Mouse (Mus musculus): Measurements from ENCODE around the gene Clcf1. TPM values are rescaled to one million over a fixed set of nuclear protein-coding genes. Genes with fewer than 3 reads are reported as not detected.

Clcf1 gene
- polyA plus RNA-seq, 1 experiment from 2014 or later, result 7.5 TPM

DNA sequence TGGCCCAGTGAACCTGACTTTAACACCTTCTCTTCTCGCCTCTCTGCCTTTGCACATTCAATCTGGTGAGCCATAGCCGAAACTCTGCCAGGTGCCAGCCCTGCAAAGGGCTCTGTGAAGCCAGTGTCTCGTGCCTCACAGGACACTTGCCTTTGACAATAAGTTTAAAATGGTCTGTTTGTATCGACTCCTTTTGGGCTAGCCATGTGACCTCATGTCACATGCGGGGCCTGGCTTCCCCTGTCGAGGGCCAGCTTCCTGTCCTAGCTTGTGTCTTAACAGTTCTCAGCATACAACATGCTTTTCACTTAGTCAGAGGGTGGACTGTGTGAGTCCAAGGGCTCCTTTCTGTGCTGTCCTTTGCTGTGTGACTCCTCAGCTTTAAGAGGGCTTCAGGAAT lies 48.7 kb downstream of the Clcf1 start:
- H3K27ac ChIP-seq (ENCODE audit: low read length), result no peak overlapping the region
- no peaks in the 10 kb centered on the region for H3K9me3 ChIP-seq (ENCODE audit: low read length)
- no peak for ATAC-seq (ENCODE audit: low FRiP score, low TSS enrichment)
- no peak overlapping the region for H3K4me2 ChIP-seq (replicated peaks; ENCODE audit: low read depth, low read length)
- no peak overlapping the region for H3K9ac ChIP-seq (replicated peaks; ENCODE audit: low read length)
- H3K4me3 ChIP-seq (ENCODE audit: low read length), result no peak overlapping the region
- no peaks in the 10 kb centered on the region; the same call in 1 of the 2 replicates for H3K36me3 ChIP-seq (ENCODE audit: insufficient read depth, low read length)
- H3K27me3 ChIP-seq (ENCODE audit: insufficient read depth, low read length), result no peaks in the 10 kb centered on the region
- 70% methylated on average over 6 of the region's 6 CpGs for WGBS
- peaks cover 5% of the 10 kb centered on the region; the same call in 1 of the 2 replicates for H3K4me1 ChIP-seq (ENCODE audit: insufficient read depth, low read length)

GRCm38 (mm10) chr19:4263702-4264101 lies 49.7 kb downstream of the Clcf1 start:
- Histone ChIP-seq H3K4me2 (replicated peaks; ENCODE audit: low read depth, low read length) (no peak overlapping the region), H3K27ac (ENCODE audit: low read length) (no peak overlapping the region), H3K4me3 (ENCODE audit: low read length) (no peak overlapping the region), H3K9ac (replicated peaks; ENCODE audit: low read length) (no peak overlapping the region), H3K9me3 (ENCODE audit: low read length) (no peaks in the 10 kb centered on the region), H3K27me3 (ENCODE audit: insufficient read depth, low read length) (no peaks in the 10 kb centered on the region), H3K36me3 (ENCODE audit: insufficient read depth, low read length) (no peaks in the 10 kb centered on the region; the same call in 1 of the 2 replicates), H3K4me1 (ENCODE audit: insufficient read depth, low read length) (0 out of 2 replicates have a peak, but pooled peaks cover 7% of the 10 kb centered on the region)
- 69% methylated on average over 14 of the region's 14 CpGs for WGBS
- ATAC-seq (ENCODE audit: low FRiP score, low TSS enrichment), result no peak

DNA sequence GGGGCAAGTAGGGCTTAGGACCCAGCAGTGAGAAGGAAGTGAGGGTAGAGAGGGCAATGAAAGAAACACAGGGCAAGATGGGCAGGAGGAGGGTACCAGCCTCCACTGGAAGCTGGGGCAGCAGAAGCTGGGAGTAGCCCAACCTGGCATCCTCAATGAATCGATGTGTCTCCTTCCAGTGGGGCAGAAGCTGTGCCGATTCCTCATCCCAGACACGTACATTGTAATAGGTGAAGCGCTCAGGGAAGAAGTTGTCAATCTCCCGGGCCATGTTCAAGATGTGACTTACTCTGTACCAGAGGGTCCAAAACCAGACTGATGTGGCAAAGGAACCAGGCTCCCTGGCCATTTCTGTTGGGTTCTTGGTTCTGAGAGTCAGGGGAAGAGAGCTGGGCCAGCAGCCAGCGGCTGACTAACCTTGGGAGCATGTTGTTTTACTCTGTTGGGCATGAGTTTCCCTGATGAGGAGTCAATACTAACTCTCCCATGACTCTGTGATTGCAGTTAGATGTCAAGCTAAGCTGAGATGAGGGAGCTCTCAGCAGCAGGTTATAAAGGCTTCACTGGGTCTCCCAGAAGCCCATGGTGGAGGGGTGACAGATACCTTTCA lies 50.2 kb downstream of the Clcf1 start:
- no peak for ATAC-seq (ENCODE audit: low FRiP score, low TSS enrichment)

GRCm38 (mm10) chr19:4265956-4266355 lies 51.9 kb downstream of the Clcf1 start:
- ATAC-seq (ENCODE audit: low FRiP score, low TSS enrichment), result no peak
- 66% methylated on average over 4 of the region's 4 CpGs for WGBS
- peaks cover 7% of the 10 kb centered on the region; the same call in 1 of the 2 replicates for H3K4me1 ChIP-seq (ENCODE audit: insufficient read depth, low read length)
- H3K9me3 ChIP-seq (ENCODE audit: low read length), result no peaks in the 10 kb centered on the region
- H3K27ac ChIP-seq (ENCODE audit: low read length), result no peak overlapping the region
- H3K27me3 ChIP-seq (ENCODE audit: insufficient read depth, low read length), result no peaks in the 10 kb centered on the region
- no peak overlapping the region for H3K4me2 ChIP-seq (replicated peaks; ENCODE audit: low read depth, low read length)
- no peak overlapping the region for H3K4me3 ChIP-seq (ENCODE audit: low read length)
- no peaks in the 10 kb centered on the region; the same call in 1 of the 2 replicates for H3K36me3 ChIP-seq (ENCODE audit: insufficient read depth, low read length)
- no peak overlapping the region for H3K9ac ChIP-seq (replicated peaks; ENCODE audit: low read length)

More for the DNA sequence above, 50.2 kb downstream of the Clcf1 start:
- Histone ChIP-seq H3K9ac (replicated peaks; ENCODE audit: low read length) (no peak overlapping the region), H3K4me2 (replicated peaks; ENCODE audit: low read depth, low read length) (no peak overlapping the region), H3K9me3 (ENCODE audit: low read length) (no peaks in the 10 kb centered on the region), H3K4me3 (ENCODE audit: low read length) (no peak overlapping the region), H3K27me3 (ENCODE audit: insufficient read depth, low read length) (no peaks in the 10 kb centered on the region), H3K36me3 (ENCODE audit: insufficient read depth, low read length) (no peaks in the 10 kb centered on the region; the same call in 1 of the 2 replicates), H3K27ac (ENCODE audit: low read length) (no peak overlapping the region), H3K4me1 (ENCODE audit: insufficient read depth, low read length) (peaks cover 7% of the 10 kb centered on the region; the same call in 1 of the 2 replicates)
- WGBS, result 94% methylated on average over 6 of the region's 6 CpGs

- H3K9me3 ChIP-seq (ENCODE audit: low read length), result no peaks in the 10 kb centered on the region
- WGBS, result 7% methylated on average over 46 of the region's 46 CpGs
- H3K4me2 ChIP-seq (replicated peaks; ENCODE audit: low read depth, low read length), result peak within 1 kb of the TSS; percentile 54
- H3K4me3 ChIP-seq (ENCODE audit: low read length), result peak within 1 kb of the TSS; percentile 53
- H3K36me3 ChIP-seq (ENCODE audit: insufficient read depth, low read length), result no peaks in the 10 kb centered on the region; the same call in 1 of the 2 replicates
- peaks cover 7% of the 10 kb centered on the region; the same call in 1 of the 2 replicates for H3K4me1 ChIP-seq (ENCODE audit: insufficient read depth, low read length)
- H3K9ac ChIP-seq (replicated peaks; ENCODE audit: low read length), result peak within 1 kb of the TSS; percentile 59
- no peak within 1 kb of the TSS for H3K27ac ChIP-seq (ENCODE audit: low read length)
- peak; percentile 97 for ATAC-seq (ENCODE audit: low FRiP score, low TSS enrichment)
- no peaks in the 10 kb centered on the region for H3K27me3 ChIP-seq (ENCODE audit: insufficient read depth, low read length)
Observed at GRCm38 (mm10) chr19:4268566-4269361, 54.7 kb downstream of the Clcf1 start, which contains the start of gene Ssh3. Gene Ssh3, minus strand, starts transcription at chr19:4269180.

DNA sequence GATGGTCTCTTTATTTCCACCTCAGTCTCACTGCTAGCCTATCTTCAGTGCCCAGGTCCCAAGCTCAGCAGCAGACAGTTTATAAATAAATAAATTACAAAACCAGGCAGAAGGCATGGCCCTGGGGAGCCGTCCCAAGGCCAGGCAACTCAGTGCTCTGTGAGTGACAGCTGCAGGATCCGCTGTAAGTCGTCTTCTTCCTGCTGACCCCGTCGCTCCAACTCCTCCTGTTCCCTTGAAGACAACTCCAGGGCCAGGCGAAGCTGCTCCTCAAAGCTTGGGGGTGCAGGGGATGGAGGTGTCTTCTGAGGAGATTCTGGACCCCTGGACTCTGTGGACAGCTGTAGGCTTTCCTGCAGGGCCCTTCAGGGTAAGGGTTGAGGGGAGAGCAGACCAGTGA lies 56.1 kb downstream of the Clcf1 start:
- Histone ChIP-seq H3K9me3 (ENCODE audit: low read length) (no peaks in the 10 kb centered on the region), H3K9ac (replicated peaks; ENCODE audit: low read length) (no peak overlapping the region), H3K4me1 (ENCODE audit: insufficient read depth, low read length) (peaks cover 7% of the 10 kb centered on the region; the same call in 1 of the 2 replicates), H3K27ac (ENCODE audit: low read length) (no peak overlapping the region), H3K27me3 (ENCODE audit: insufficient read depth, low read length) (no peaks in the 10 kb centered on the region), H3K4me2 (replicated peaks; ENCODE audit: low read depth, low read length) (no peak overlapping the region), H3K36me3 (ENCODE audit: insufficient read depth, low read length) (no peaks in the 10 kb centered on the region), H3K4me3 (ENCODE audit: low read length) (no peak overlapping the region)
- ATAC-seq (ENCODE audit: low FRiP score, low TSS enrichment), result no peak
- WGBS, result 71% methylated on average over 6 of the region's 6 CpGs

- WGBS, result 92% methylated on average over 11 of the region's 11 CpGs
- no peak overlapping the region for H3K4me2 ChIP-seq (replicated peaks; ENCODE audit: low read depth, low read length)
- H3K36me3 ChIP-seq (ENCODE audit: insufficient read depth, low read length), result no peaks in the 10 kb centered on the region
- H3K9me3 ChIP-seq (ENCODE audit: low read length), result peaks cover 4% of the 10 kb centered on the region; the same call in 1 of the 2 replicates
- no peak overlapping the region for H3K27ac ChIP-seq (ENCODE audit: low read length)
- ATAC-seq (ENCODE audit: low FRiP score, low TSS enrichment), result no peak
- H3K4me3 ChIP-seq (ENCODE audit: low read length), result no peak overlapping the region
- H3K9ac ChIP-seq (replicated peaks; ENCODE audit: low read length), result no peak overlapping the region
- H3K27me3 ChIP-seq (ENCODE audit: insufficient read depth, low read length), result no peaks in the 10 kb centered on the region
- H3K4me1 ChIP-seq (ENCODE audit: insufficient read depth, low read length), result peaks cover 7% of the 10 kb centered on the region; the same call in 1 of the 2 replicates
Observed at GRCm38 (mm10) chr19:4270972-4271371, 56.9 kb downstream of the Clcf1 start.

Small RNA genes lying within 50 kb of the gene (microRNA-seq; reads per million reads assigned to microRNA genes)
- gene Gm26115, result not detected
- not detected for gene Mir6985

Other genes starting within 250 kb of the Clcf1 start
- 3.7 and 5.1 TPM in 2 replicates for gene Aldh3b2, start 241.9 kb upstream of the Clcf1 start, polyA plus RNA-seq (2015; fragmentation: Nextera tagmentation; extraction: Ambion mirVana)
- gene Acy3, start 227.7 kb upstream of the Clcf1 start, polyA plus RNA-seq (2015; fragmentation: Nextera tagmentation; extraction: Ambion mirVana), result 44.8 and 47.5 TPM in 2 replicates
- gene Tbx10, start 221.5 kb upstream of the Clcf1 start, polyA plus RNA-seq (2015; fragmentation: Nextera tagmentation; extraction: Ambion mirVana), result 1.5 TPM in 2 replicates
- gene Nudt8, start 213.7 kb upstream of the Clcf1 start, polyA plus RNA-seq (2015; fragmentation: Nextera tagmentation; extraction: Ambion mirVana), result 36.2 and 39.8 TPM in 2 replicates
- 3.9 and 5.2 TPM in 2 replicates for gene Gm49405, start 213.6 kb upstream of the Clcf1 start, polyA plus RNA-seq (2015; fragmentation: Nextera tagmentation; extraction: Ambion mirVana)
- 5.3 and 6.1 TPM in 2 replicates for gene Doc2g, start 210.9 kb upstream of the Clcf1 start, polyA plus RNA-seq (2015; fragmentation: Nextera tagmentation; extraction: Ambion mirVana)
- gene Ndufv1, start 201.4 kb upstream of the Clcf1 start, polyA plus RNA-seq (2015; fragmentation: Nextera tagmentation; extraction: Ambion mirVana), result 261 and 285 TPM in 2 replicates
- gene Gstp1, start 176.3 kb upstream of the Clcf1 start, polyA plus RNA-seq (2015; fragmentation: Nextera tagmentation; extraction: Ambion mirVana), result 526 and 535 TPM in 2 replicates
- 2.5 and 9.6 TPM in 2 replicates for gene Gstp2, start 168.2 kb upstream of the Clcf1 start, polyA plus RNA-seq (2015; fragmentation: Nextera tagmentation; extraction: Ambion mirVana)
- 0.36 and 0.49 TPM in 2 replicates for gene Gstp3, start 154.7 kb upstream of the Clcf1 start, polyA plus RNA-seq (2015; fragmentation: Nextera tagmentation; extraction: Ambion mirVana)
- gene Cabp2, start 132.7 kb upstream of the Clcf1 start, polyA plus RNA-seq (2015; fragmentation: Nextera tagmentation; extraction: Ambion mirVana), result 0.21 and 0.96 TPM in 2 replicates
- 135 and 138 TPM in 2 replicates for gene Cdk2ap2, start 117.1 kb upstream of the Clcf1 start, polyA plus RNA-seq (2015; fragmentation: Nextera tagmentation; extraction: Ambion mirVana)
- gene Pitpnm1, start 114.2 kb upstream of the Clcf1 start, polyA plus RNA-seq (2015; fragmentation: Nextera tagmentation; extraction: Ambion mirVana), result 20.0 and 22.2 TPM in 2 replicates
- 115 and 120 TPM in 2 replicates for gene Aip, start 88.4 kb upstream of the Clcf1 start, polyA plus RNA-seq (2015; fragmentation: Nextera tagmentation; extraction: Ambion mirVana)
- not detected in 2 replicates for gene Gpr152, start 74.5 kb upstream of the Clcf1 start, polyA plus RNA-seq (2015; fragmentation: Nextera tagmentation; extraction: Ambion mirVana)
- 0.14 and 0.21 TPM in 2 replicates for gene Cabp4, start 70.2 kb upstream of the Clcf1 start, polyA plus RNA-seq (2015; fragmentation: Nextera tagmentation; extraction: Ambion mirVana)
- gene Coro1b, start 65.6 kb upstream of the Clcf1 start, polyA plus RNA-seq (2015; fragmentation: Nextera tagmentation; extraction: Ambion mirVana), result 201 and 218 TPM in 2 replicates
- gene Ptprcap, start 60.6 kb upstream of the Clcf1 start, polyA plus RNA-seq (2015; fragmentation: Nextera tagmentation; extraction: Ambion mirVana), result 0.49 and 1.1 TPM in 2 replicates
- gene Rps6kb2, start 50.9 kb upstream of the Clcf1 start, polyA plus RNA-seq (2015; fragmentation: Nextera tagmentation; extraction: Ambion mirVana), result 62.9 and 63.7 TPM in 2 replicates
- 2.9 and 3.3 TPM in 2 replicates for gene Carns1, start 38.8 kb upstream of the Clcf1 start, polyA plus RNA-seq (2015; fragmentation: Nextera tagmentation; extraction: Ambion mirVana)
- 2.5 and 3.1 TPM in 2 replicates for gene Tbc1d10c, start 23.0 kb upstream of the Clcf1 start, polyA plus RNA-seq (2015; fragmentation: Nextera tagmentation; extraction: Ambion mirVana)
- 1,050 and 1,120 TPM in 2 replicates for gene Ppp1ca, start 22.2 kb upstream of the Clcf1 start, polyA plus RNA-seq (2015; fragmentation: Nextera tagmentation; extraction: Ambion mirVana)
- gene Rad9a, start 12.6 kb upstream of the Clcf1 start, polyA plus RNA-seq (2015; fragmentation: Nextera tagmentation; extraction: Ambion mirVana), result 39.4 and 39.9 TPM in 2 replicates
- not detected in 2 replicates for gene AC109138.7, start 119 bp downstream of the Clcf1 start, polyA plus RNA-seq (2015; fragmentation: Nextera tagmentation; extraction: Ambion mirVana)
- gene Pold4, start 17.7 kb downstream of the Clcf1 start, polyA plus RNA-seq (2015; fragmentation: Nextera tagmentation; extraction: Ambion mirVana), result 34.2 and 36.3 TPM in 2 replicates
- gene Ssh3, start 54.9 kb downstream of the Clcf1 start, polyA plus RNA-seq (2015; fragmentation: Nextera tagmentation; extraction: Ambion mirVana), result 22.9 and 24.3 TPM in 2 replicates
- gene Ankrd13d, start 68.9 kb downstream of the Clcf1 start, polyA plus RNA-seq (2015; fragmentation: Nextera tagmentation; extraction: Ambion mirVana), result 7.4 and 9.0 TPM in 2 replicates
- gene Grk2, start 92.0 kb downstream of the Clcf1 start, polyA plus RNA-seq (2015; fragmentation: Nextera tagmentation; extraction: Ambion mirVana), result 15.9 and 20.0 TPM in 2 replicates
- gene Kdm2a, start 184.0 kb downstream of the Clcf1 start, polyA plus RNA-seq (2015; fragmentation: Nextera tagmentation; extraction: Ambion mirVana), result 47.5 and 56.2 TPM in 2 replicates
- 46.3 and 57.9 TPM in 2 replicates for gene Rhod, start 225.2 kb downstream of the Clcf1 start, polyA plus RNA-seq (2015; fragmentation: Nextera tagmentation; extraction: Ambion mirVana)

Data from kidney, embryonic 16.5 days (tissue).